Mouse (Mus musculus) frontal cortex, postnatal 10 days (tissue): Measurements from ENCODE around the gene Kcnrg.

Experiments
- DNase-seq, 2 experiments: peaks; one replicate each; pipeline ENCODE4 v3.0.0; 2022; ENCODE audit warnings: low spot score in 2 of 2, mixed read lengths in 1 of 2

Gene Kcnrg

DNA sequence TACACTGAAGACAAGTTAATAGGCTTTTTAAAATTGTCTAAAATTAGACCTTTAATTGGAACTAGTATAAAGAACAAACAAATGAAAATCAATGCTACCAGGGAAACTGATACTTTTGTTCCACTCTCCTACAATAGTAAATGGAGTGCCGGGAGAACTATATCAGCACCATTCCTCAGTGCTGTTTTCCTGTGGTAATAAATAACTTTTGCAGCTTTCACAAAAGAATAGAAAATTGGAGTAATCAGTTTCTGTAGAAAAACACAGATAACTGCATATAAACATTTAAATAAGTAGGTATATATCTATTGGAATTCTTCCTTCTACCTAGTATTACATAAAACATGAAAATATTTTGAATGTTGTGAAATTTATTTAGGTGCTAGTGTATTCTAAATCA, 38.3 kb downstream of the Kcnrg start:
- no peak for DNase-seq

DNA sequence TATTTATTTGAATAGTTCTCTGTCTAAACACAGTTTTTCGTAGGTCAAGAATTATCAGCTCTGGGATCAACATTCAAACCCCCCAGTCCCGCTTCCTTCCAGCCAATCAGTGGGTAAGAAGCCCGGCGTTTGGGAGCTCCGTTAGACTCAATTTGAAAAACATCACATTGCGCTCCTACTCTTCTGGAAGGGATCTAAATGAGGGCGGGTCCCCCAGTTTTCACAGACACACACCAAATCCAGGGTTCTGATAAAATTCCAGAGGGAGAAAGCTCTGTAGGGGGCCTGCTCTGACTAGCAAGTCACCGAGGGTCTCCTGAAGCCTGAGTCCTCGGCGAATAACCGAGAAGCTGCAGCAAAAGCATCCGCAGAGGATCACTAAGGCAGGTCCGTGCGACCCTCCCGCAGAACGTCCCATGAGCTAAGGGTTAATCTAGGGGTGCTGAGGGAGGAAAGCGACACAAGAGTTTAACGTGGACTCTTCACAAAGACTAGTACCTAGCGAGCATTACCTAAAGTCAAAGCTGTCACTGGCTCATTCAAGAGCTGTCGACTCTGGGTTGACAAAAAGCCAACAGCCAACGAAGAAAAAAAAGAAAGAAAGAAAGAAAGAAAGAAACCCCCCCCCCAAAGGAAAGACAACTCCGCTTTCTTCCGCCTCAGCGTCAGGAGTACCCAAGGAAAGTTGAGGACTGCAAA, 40.1 kb downstream of the Kcnrg start:
- DNase-seq: peak in 1 of 2 experiments; percentile 27

DNA sequence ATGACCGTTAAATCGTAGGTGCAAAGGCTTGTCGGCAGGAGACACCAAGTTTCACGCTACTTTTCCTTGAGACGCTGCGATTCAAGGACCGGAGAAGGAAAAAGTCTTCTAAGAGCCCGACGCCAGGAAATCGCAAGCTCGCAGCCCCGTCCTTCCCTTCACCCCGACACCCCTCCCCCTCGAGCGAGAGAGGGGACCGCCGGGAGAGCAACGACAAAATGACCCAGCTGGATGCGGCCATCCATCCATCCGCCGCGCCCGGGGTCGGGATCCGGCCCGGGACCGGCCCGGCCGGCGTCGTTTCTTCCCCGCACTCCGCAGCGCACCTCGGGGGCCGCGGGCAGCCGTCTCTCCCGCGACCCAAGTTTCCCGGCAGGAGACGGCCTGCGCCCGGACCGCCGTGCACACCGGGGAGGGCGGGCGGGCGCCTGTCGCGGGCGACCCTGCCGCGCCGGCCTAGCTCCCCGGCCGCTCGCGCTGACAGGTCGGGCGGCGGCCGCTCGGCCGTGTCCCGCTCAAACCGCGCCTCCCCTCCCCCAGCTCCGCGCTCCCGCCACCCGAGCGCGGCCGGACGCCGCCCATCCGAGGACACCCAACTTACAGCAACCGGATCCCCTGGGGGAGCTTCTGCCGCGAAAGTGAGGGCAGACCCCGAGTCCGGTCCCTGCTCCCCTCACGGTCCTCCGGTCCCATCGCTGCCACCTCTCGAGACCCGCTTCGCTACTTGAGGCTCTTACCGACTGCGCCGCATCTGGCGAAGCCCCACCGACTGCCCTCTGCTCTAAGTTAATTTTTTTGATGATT, 40.8 kb downstream of the Kcnrg start:
- peak in 1 of 2 experiments; percentile 39 for DNase-seq

DNA sequence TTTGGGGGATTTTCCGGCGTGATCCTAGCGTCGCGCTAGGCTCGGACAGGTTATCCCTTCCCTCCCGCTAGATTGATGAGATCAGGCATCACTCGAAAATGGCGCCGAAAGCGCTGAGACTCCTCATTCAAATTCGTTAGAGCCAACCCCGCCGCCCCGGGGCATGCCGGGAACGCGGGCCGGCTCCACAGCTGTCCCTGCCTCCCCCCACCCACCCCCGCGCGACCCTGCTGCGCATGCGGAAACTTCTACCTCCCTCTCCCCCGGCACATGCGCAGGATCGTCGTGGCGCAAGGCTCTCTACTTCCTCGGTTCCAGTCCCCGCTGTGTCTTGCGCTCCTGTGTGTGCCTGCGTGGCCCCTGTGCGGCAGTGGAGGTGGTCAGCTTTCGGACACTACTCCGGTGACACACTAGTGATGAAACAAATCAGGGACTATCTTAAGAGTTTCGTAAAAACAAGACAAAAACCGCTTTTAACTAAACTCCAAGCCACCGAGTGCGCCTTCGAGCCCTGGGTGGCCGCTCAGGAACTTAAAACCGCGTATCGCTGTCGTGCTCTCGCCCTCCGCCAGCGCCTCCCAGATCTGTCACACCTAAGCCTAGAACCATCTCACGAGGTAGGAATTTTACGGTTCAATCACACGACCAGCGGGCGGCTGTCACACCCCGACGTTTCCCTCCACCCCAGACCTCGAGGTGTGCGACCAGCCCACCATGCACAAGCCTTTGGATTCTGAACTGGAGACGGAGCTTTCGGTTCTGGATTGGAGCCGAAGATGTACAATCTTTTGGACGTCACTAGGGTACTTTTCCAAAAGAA, 41.6 kb downstream of the Kcnrg start:
- peak; percentile 93 for DNase-seq

DNA sequence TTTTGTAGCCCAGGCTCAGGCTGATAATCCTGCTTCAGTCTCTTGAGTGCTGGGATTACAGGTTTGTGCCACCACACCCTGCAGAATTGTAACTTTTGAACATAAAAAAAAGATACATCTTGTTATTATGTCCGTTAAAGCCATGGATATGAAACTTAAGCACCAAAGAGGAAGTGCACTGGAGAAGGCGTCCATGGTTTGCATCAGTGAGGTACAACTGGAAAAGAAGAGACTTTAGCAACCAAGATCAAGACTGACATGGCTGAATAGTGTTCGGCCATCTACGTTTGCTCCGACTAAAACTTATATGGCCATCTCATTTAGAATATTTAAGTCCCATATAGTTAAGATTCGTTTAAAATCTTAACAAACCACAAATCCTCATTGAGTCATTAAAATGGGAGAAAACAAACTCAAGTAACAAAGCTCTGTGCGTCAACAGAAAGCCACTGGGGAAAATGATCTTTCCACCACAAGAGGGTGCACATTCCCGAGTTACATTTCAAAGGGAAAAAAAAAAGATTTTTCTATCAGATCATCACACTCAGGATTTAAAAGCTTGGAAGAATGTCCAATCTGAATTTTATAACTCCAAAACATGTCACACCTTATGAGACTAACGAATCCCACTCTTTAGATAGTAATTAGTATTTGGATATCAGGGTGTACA, 43.2 kb downstream of the Kcnrg start:
- peak in 1 of 2 experiments; percentile 34 for DNase-seq

DNA sequence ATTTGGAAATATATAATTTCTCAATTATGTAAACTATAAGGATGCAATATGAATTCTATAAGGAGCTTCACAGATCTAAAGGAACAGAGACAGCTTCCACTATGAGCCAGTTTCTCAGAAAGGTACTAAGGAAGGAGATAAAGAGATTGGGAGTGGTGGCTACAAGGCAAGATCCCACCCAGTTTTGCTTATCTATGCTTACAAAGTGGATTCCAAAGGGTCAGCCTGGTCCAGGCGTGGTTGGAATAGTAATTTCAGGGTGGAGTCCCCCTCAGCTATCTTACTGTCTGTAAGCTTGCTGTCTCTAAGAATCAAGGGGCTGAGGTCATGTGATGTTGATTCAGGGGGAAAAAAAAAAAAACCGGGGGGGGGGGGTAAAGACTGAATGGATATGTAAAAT, 49.2 kb downstream of the Kcnrg start:
- no peak for DNase-seq

DNA sequence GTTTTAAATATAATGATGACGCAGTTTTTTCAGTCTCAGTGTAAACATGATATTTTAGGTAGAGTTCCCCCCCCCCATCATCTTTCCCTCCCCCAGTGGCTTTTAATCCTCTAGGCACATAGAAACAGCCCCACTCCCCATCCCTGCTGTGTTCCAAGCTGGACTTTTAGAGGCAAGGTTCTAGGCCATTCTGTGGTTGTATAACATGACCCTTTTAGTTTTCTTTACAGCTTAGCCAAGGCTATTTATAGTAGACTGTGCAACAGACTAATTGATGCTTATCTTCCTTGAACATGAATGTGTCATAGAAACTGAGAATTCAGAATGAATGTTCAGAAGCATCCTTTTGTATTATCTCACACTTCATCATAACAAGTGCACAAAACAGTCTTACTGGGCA, 54.2 kb downstream of the Kcnrg start:
- no peak for DNase-seq

DNA sequence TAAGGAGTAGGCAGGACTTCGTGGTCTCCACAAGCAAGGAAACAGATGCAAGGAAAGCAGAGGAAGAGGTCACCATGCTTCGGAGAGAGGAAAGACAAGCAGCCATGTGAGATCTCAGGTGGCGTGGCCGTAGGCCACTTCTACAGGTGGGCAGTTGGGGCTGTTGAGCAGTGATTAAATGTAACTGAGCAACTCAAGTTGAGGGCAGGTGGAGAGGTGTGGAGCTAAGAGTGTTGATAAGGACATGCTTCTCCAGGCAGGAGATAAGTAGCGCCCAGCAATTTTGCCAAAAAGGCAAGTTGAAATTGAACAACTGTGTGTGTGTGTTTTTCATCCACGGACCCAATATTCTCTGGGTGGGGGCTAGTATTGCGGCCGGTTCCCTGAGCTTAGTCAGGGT, 55.0 kb downstream of the Kcnrg start:
- DNase-seq: no peak
